Mouse (Mus musculus): ENCODE measurements at regions not wholly inside any gene's neighbourhood (a gene's known extent, or its start where the extent isn't known, plus 50 kb on each side); places are given as distances from the start of the nearest gene placed in this dataset.

DNA sequence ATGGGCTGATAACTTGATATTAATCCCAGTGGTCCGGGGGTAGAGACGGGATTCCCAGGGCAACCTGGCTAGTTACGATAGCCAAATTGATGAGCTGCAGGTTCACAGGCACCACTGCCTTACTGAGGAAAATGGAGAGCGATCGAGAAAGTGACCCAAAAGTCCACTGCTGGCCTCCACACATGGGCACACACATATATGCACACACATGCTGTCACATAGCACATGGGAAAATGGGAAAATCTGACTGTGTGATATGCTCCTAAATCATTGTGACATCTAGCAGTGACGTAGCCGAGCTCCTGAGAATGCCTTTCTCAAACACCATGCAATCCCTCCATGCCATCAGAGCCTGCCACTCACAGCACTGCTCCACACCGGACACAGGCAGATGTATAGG, 83.8 kb upstream of the Cpsf6 start:
- in situ Hi-C loops (cut with MboI, MseI) = loop anchor here (5.0 kb wide), 1 partner anchor 44 kb away; no protein-coding TSS in a partner anchor

DNA sequence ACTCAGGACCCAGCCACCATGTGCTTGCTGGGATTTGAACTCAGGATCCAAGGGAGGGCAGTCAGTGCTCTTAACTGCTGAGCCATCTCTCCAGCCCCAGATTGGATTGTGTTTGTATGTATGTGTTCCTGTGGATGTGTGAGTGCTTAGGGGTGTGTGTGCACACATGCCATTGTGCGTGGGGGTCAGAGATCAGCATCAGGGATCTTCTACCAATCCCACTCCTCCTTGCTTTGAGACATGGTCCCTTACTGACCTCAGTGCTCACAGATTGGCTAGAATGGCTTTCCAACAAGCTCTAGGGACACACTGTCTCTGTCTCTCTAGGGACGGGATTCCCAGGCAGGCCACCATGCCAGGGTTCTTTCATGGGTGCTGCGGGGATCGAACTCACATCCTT, 83.1 kb upstream of the Cpsf6 start:
- in situ Hi-C loops (cut with MboI, MseI) = loop anchor here (5.0 kb wide), 1 partner anchor 44 kb away; no protein-coding TSS in a partner anchor

- in situ Hi-C loops (cut with MboI, MseI) = loop anchor here (5.0 kb wide), 1 partner anchor 45 kb away; no protein-coding TSS in a partner anchor
Measured at GRCm38 (mm10) chr10:117461791-117462516, 82.1 kb upstream of the Cpsf6 start.

DNA sequence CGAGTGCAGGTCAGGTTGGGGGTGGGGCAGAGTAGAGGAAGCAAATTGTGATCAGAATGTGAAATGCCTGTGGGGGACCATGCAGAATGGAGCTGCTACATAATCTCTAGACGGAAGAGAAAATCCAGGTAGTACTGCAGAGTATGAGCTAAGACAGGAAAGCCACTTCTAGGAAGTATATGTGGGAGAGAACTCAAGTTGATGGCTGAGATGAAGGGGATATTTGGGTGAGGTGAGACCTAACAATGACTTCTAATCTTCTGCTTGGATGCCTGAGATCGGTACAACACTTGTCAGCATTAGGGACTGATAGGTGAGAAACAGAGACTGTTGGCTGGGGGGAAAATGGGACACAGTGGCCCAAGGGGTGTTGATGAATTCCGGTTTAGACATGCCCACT, 81.4 kb upstream of the Cpsf6 start:
- in situ Hi-C loops (cut with MboI, MseI) = loop anchor here (5.0 kb wide), 1 partner anchor 46 kb away; no protein-coding TSS in a partner anchor

DNA sequence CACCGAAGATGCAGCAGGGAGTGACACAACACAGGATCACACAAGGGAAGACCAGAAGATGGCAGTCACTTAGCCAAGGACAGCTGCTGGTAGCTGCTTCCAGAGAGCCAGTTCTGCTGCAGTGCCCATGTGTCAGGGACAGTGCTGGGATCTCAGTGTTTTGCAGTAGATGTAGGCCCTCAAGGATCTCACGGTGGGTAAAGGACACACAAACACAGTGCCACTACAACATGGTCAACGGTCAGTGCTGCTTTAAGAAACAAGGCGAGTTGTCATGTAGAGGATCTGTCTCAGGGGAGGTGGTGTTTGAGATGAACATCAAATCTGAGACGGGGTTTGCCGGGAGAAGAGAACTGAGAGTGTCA, 80.5 kb upstream of the Cpsf6 start:
- in situ Hi-C loops (cut with MboI, MseI) = loop anchor here (5.0 kb wide), 1 partner anchor 47 kb away; no protein-coding TSS in a partner anchor

DNA sequence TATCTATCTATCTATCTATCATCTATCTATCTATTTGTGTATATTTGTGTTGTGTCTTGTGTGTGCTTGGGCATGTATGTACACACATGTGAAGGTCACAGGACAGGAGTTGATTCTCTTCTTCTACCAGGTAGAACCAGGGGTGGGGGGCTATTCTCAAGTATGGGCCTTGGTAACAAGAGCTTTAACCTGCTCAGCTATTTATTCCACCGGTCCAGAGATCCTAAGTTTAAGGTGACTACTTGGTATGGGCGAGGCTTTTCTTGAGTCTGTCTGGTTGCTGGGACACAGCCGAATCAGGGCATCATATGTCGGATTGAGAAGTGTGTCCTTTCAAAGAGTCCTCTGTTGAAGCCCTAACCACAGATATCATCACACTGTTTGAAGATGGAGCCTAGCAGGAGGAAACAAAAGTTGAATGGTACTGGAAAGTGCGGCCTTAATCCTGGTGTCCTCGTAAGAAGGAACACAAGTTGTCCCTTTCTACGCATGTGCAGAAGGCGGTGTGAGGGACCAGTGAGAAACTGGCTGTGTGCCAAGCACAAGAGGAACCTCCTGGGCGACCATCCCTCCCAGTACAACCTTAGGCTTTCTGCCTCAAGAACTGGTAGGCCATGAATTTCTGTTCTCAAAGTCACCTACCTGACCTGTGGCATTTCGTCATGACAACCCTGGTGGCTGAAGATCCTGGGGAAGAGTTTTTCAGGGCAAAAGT, 80.0 kb upstream of the Cpsf6 start:
- in situ Hi-C loops (cut with MboI, MseI) = loop anchor here (5.0 kb wide), 2 partner anchors 47 to 217 kb away; no protein-coding TSS in a partner anchor

DNA sequence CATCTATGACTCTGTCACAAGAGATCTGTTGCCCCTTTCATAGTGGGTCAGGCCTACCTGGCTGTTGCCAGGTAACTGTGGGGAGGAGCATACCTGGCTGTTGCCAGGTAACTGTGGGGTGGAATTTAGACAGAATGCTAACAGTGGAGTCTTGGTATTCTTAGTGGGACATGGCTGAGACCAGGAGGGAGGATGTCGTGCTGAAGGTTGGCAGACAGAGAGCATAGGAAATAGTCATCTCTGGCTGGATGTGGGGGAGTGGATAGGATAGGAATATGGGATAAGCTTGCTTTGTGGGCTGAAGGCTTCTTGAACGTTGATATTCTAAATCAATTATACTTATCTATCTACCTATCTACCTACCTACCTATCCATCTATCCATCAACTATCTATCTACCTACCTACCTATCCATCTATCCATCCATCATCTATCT, 79.2 kb upstream of the Cpsf6 start:
- in situ Hi-C loops (cut with MboI, MseI) = loop anchor here (5.0 kb wide), 1 partner anchor 218 kb away; no protein-coding TSS in a partner anchor

DNA sequence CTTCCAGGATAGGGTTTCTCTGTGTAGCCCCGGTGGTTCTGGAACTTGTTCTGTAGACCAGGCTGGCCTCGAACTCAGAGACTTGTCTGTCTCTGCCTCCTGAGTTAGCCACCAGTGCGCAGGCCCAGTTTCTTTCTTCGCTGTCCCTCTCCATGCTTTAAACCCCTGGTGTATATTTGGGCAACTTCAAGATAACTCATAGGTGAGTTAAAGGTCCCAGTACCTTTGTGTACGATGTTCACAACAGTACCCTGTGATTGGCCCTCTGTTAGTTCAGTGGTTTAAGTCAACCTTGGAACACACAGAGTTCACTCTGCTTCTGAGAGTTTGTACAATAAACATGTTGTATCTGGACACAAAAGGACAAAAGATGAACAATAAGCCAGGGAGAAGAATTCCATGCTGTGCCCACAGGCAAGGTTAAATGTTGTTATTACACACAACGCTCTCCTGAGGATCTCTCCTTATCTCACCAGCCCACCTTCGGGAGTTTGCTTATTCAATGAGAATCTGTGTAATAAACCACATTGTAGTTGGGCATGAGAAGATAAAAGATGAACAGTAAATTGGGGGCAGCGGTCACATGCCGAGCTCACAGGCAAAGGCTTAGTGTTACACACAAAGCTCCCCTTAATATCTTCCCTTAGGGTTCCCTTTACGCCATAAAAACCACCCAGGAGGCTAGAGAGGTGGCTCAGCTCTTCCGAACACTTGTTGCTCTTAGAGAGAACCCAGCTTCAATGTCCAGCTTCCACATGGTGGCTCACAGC, 78.6 kb upstream of the Cpsf6 start:
- in situ Hi-C loops (cut with MboI, MseI) = loop anchor here (5.0 kb wide), 1 partner anchor 219 kb away; no protein-coding TSS in a partner anchor

DNA sequence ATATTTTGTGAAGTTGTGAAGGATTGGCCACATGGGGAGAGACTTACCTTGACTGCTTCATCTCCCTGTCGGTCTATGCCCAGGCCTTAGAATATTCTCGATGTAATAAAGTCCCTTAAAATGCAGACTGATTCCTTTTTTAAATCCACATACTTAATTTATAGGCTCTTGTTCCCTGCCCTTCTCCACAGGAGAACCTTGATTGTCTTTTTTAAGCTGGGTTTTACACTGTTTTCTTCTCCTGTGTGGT, 77.8 kb upstream of the Cpsf6 start:
- in situ Hi-C loops (cut with MboI, MseI) = loop anchor here (5.0 kb wide), 1 partner anchor 220 kb away; no protein-coding TSS in a partner anchor

DNA sequence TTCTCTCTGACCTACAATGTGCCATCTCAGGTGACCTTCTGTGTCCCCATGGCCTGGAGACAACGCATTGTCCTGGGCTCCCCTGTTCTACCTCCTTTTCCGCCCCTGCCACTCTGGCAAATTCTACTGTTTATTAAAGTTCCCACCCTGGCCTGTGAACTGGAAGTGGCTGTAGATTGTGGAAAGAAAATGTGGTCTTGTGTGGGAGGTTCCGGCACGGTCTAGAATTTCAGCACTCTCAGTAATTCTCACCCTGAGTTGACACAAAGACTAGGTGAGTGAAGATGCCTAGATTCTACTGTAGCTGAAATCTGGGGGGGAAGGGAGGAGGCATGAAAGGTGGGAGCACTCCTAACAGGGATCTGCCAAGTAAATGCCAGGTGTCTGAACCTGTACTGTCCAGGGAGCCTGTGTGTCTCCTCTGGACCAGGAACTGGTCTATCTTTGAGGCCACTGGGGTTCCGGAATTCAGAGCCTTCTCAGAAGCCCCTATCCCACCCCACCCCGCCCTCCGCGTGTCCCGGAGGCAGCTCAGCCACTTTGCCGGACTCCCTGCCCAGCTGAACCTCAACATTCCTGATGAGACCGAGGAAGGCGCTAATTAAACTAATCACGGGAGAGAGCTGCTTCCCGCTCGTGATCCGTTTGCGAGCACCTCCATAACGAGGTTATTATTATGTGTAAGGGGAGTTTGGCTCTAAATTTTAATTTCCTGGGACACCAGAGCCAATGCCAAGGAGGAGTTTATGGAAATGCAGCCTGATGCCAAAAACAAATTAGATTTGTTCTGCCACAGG, 77.3 kb upstream of the Cpsf6 start:
- in situ Hi-C loops (cut with MboI, MseI) = loop anchor here (5.0 kb wide), 1 partner anchor 220 kb away; no protein-coding TSS in a partner anchor

DNA sequence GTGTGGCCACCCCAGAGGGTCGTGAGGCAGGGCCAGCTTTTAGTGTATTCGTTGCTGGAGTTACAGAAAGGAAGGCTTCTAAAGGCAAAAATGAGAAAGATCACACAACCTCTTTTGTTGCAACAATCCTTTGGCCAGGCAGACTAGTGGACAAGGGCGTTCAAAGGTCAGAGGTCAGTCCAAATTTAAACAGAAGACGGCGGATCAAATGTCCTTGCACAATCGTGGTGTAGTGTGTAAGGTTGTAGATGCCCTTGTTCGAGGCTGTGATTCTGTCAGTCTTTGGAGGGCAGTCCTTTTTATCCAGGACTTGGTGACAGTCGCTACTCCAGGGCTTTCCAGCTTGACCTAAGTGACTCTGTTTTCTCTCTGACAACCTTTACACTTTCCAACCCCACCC, 76.6 kb upstream of the Cpsf6 start:
- in situ Hi-C loops (cut with MboI, MseI) = loop anchor here (5.0 kb wide), 1 partner anchor 221 kb away; no protein-coding TSS in a partner anchor

DNA sequence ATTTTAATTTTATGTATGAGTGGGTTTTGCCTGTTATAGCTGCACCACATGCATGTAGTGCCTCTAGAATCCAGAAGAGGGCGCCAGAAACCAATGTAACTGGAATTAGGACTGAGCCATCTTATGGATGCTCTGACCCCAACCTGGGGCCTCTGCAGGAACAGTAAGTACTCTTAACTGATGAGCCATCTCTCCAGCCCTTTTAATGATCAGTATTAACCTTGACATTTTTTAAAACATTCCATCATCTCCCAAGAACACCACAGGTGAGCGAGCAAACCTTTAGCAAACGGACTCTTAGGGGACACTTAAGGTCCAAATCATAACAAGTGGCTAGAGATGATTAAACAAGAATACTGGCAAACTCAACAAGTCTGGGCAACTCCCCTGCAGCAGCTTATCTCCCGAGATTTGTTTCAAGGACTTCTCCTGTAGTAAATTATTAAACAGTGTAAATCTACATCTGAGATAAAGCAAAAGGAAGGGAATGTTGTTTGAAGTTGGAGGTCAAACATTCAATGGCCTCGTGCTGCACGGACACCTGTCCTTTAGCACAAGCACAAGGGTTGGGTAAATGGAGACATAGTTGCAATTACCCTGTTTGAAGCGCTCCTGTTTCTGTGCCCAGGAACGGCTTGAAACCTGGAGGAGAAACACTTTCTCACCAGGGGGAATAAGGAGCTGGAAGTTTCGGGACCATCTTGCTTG, 75.9 kb upstream of the Cpsf6 start:
- in situ Hi-C loops (cut with MboI, MseI) = loop anchor here (5.0 kb wide), 1 partner anchor 222 kb away; no protein-coding TSS in a partner anchor

- in situ Hi-C loops (cut with MboI, MseI) = loop anchor here (5.0 kb wide), 1 partner anchor 222 kb away; no protein-coding TSS in a partner anchor
Measured at GRCm38 (mm10) chr10:117454711-117455591, 75.1 kb upstream of the Cpsf6 start.

DNA sequence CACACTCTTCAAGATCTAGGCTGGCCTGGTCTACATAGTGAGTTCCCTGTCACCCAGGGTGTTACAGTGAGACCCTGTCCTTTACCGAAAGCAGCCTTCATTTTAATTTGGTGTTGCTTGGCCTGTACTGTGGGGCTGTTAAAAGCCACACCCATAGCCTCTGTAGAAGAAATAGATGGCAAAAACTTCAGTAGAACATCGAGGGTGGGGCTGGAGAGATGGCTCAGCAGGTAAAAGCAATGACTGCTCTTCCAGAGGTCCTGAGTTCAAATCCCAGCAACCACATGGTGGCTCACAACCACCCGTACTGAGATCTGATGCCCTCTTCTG, 74.3 kb upstream of the Cpsf6 start:
- in situ Hi-C loops (cut with MboI, MseI) = no loop called here

DNA sequence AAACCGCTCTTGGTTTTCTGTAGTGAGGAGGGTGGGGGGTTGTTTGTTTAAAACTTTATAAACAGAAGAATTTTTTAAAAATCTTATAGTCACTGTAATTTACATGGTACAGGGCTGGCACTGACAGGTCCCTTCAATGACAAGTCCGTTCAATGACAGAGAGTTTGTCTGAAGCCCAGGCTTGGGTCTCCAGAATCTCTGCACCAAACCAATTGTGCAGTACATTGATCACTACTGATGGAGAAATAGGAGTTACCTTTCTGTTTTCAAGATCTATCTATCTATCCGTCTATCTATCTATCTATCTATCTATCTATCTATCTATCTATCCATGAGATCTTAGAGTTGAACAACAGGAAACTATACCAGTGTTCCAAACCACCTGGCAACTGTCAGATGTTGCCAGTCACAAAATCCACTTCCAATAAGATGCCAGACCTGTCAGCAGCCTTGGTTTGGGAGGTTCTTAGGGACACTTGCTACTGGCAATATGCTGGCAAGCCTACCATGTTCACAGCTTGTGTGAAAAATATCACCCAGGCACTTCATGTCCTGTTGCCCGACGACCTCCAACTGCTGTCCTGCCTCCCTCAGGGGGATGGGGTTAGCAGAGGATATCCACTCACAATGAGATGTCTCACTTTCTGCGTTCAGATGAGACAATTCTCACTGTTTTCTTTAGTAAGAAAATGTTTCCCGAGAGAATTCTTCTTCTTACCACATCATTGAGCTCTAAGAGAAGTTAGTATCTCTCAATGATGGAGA, 73.8 kb upstream of the Cpsf6 start:
- in situ Hi-C loops (cut with MboI, MseI) = no loop called here

- in situ Hi-C loops (cut with MboI, MseI) = no loop called here
Measured at GRCm38 (mm10) chr10:117452190-117452950, 72.6 kb upstream of the Cpsf6 start.

- in situ Hi-C loops (cut with MboI, MseI) = no loop called here
Measured at GRCm38 (mm10) chr10:117451396-117452185, 71.8 kb upstream of the Cpsf6 start.
